ENCODE assay signal across 8 mouse cellular contexts in the genomic region with DNA sequence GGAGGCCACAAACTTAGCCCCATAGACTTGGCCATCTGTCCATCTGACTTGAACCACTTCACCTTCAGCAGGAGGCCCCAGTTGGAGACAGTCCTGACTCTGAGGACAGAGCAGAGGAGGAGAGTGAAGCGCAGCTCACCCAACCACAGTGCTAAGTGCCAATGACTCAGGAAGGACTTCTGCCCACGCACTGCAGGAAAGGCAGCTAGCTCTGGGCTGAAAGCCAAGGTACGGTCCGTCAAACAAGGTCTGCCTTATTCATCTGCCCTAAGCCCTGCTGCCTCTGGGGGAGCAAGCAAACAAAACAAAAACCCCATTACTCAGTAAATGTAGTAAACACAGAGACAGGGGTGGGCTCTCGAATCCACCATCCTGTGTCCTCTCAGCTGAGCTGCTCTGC. TPM values are rescaled to one million over a fixed set of nuclear protein-coding genes. Genes with fewer than 3 reads are reported as not detected.
DNase-seq lines count a peak whose midpoint lies in the region; ATAC-seq and TF ChIP-seq lines count a peak whose summit lies in the region.

No protein-coding gene starts in this region.

- H3K27me3 ChIP-seq in liver, embryonic 16.5 days (ENCODE audit: control insufficient read depth, insufficient read depth, low read depth, low read length), result no peaks in the 10 kb centered on the region
- no peaks in the 10 kb centered on the region for H3K27me3 ChIP-seq in liver, embryonic 12.5 days (replicated peaks)
- H3K27me3 ChIP-seq in forebrain, embryonic 10.5 days (ENCODE audit: poor library complexity, severe bottlenecking), result no peaks in the 10 kb centered on the region

- 77% methylated on average over 5 of the region's 5 CpGs for WGBS in liver, embryonic 16.5 days (ENCODE audit: insufficient replicate concordance)
- 84% methylated on average over 5 of the region's 5 CpGs for WGBS in liver, embryonic 12.5 days (ENCODE audit: insufficient replicate concordance)
- WGBS in forebrain, embryonic 10.5 days, result 93% methylated on average over 5 of the region's 5 CpGs

- ATAC-seq in liver, embryonic 16.5 days (ENCODE audit: low read depth), result peak; percentile 8; the same call in 1 of the 2 replicates
- ATAC-seq in liver, embryonic 12.5 days, result no peak

- H3K9ac ChIP-seq in liver, embryonic 16.5 days (ENCODE audit: low read depth, low read length), result no peak overlapping the region
- no peak overlapping the region for H3K9ac ChIP-seq in liver, embryonic 12.5 days

- H3K4me2 ChIP-seq in liver, embryonic 16.5 days (ENCODE audit: low read depth, low read length), result no peak overlapping the region
- H3K4me2 ChIP-seq in liver, embryonic 12.5 days, result no peak overlapping the region

- no peak overlapping the region for H3K4me3 ChIP-seq in liver, embryonic 16.5 days (ENCODE audit: low read depth, low read length)
- no peak overlapping the region for H3K4me3 ChIP-seq in liver, embryonic 12.5 days
- no peak overlapping the region for H3K4me3 ChIP-seq in gastrocnemius, adult 2 months
- no peak overlapping the region for H3K4me3 ChIP-seq in layer of hippocampus, adult 2 months
- no peak overlapping the region for H3K4me3 ChIP-seq in forebrain, embryonic 10.5 days

- no peak; the same call in 1 of the 2 replicates for TF ChIP-seq CTCF in gastrocnemius, adult 2 months (IDR thresholded peaks at IDR 0.05)
- TF ChIP-seq CTCF in layer of hippocampus, adult 2 months (conservative IDR thresholded peaks at IDR 0.05), result peak; percentile 36

- H3K36me3 ChIP-seq in liver, embryonic 16.5 days (ENCODE audit: control insufficient read depth, insufficient read depth), result peaks cover 41% of the 10 kb centered on the region
- peaks cover 78% of the 10 kb centered on the region for H3K36me3 ChIP-seq in liver, embryonic 12.5 days
- H3K36me3 ChIP-seq in forebrain, embryonic 10.5 days (replicated peaks), result peaks cover 79% of the 10 kb centered on the region

- peak; percentile 37 to 42 for DNase-seq in adrenal gland, postnatal 4 days (ENCODE audit: low spot score in 2 of 2)
- peak; percentile 79 for DNase-seq in gastrocnemius, adult 2 months
- peak; percentile 58 to 59 for DNase-seq in layer of hippocampus, adult 2 months (ENCODE audit: low spot score in 2 of 2)
- DNase-seq in right cerebral cortex, adult 18-20 months, result peak; percentile 81
- DNase-seq in forebrain, embryonic 10.5 days (ENCODE audit: extremely low spot score, low spot score), result no peak
- no peak for DNase-seq in retina, postnatal 1 day

- no peak overlapping the region for H3K27ac ChIP-seq in liver, embryonic 16.5 days (ENCODE audit: low read length)
- no peak overlapping the region for H3K27ac ChIP-seq in liver, embryonic 12.5 days
- H3K27ac ChIP-seq in gastrocnemius, adult 2 months, result peak overlapping the region; percentile 70
- H3K27ac ChIP-seq in layer of hippocampus, adult 2 months, result peak overlapping the region; percentile 80
- no peak overlapping the region for H3K27ac ChIP-seq in forebrain, embryonic 10.5 days

- H3K9me3 ChIP-seq in liver, embryonic 16.5 days (replicated peaks; ENCODE audit: control insufficient read depth, low read length), result no peaks in the 10 kb centered on the region
- no peaks in the 10 kb centered on the region for H3K9me3 ChIP-seq in liver, embryonic 12.5 days (replicated peaks)
- H3K9me3 ChIP-seq in forebrain, embryonic 10.5 days, result no peaks in the 10 kb centered on the region

- peaks cover 8% of the 10 kb centered on the region for H3K4me1 ChIP-seq in liver, embryonic 16.5 days (ENCODE audit: control insufficient read depth, low read depth, low read length)
- H3K4me1 ChIP-seq in liver, embryonic 12.5 days, result peaks cover 14% of the 10 kb centered on the region
- H3K4me1 ChIP-seq in forebrain, embryonic 10.5 days, result peaks cover 14% of the 10 kb centered on the region

- intact Hi-C loops in gastrocnemius, adult 2 months (cut with DNase I), result no loop called here

RNA-seq across cellular contexts. Expression of a gene that starts 4.2 kb away (rescaled TPM):
- polyA plus RNA-seq in liver, embryonic 16.5 days (2015; fragmentation: Nextera tagmentation; extraction: Ambion mirVana), result 2.2 and 2.5 TPM in 2 replicates
- polyA plus RNA-seq in liver, embryonic 12.5 days (2016; fragmentation: Nextera tagmentation; extraction: Ambion mirVana), result 2.0 and 2.9 TPM in 2 replicates
- 10 to 100 TPM; 21.8 to 26.4 TPM for total RNA-seq in adrenal gland, postnatal 4 days (2021)
- 10 to 100 TPM; 73.4 to 75.0 TPM for total RNA-seq in gastrocnemius, adult 2 months (2021)
- total RNA-seq in layer of hippocampus, adult 2 months (2021), result 10 to 100 TPM; 41.9 to 42.1 TPM
- polyA plus RNA-seq in forebrain, embryonic 10.5 days (2016; fragmentation: Nextera tagmentation; extraction: Ambion mirVana), result 5.8 and 5.9 TPM in 2 replicates

RNA-seq across cellular contexts. Expression of a gene that starts 41.0 kb away (rescaled TPM):
- 9.7 and 9.8 TPM in 2 replicates for polyA plus RNA-seq in liver, embryonic 16.5 days (2015; fragmentation: Nextera tagmentation; extraction: Ambion mirVana)
- 11.2 and 12.8 TPM in 2 replicates for polyA plus RNA-seq in liver, embryonic 12.5 days (2016; fragmentation: Nextera tagmentation; extraction: Ambion mirVana)
- 10 to 100 TPM; 61.5 to 66.3 TPM for total RNA-seq in adrenal gland, postnatal 4 days (2021)
- 10 to 100 TPM; 18.0 to 34.4 TPM for total RNA-seq in gastrocnemius, adult 2 months (2021)
- total RNA-seq in layer of hippocampus, adult 2 months (2021), result 10 to 100 TPM; 48.8 to 50.1 TPM
- 30.3 and 32.9 TPM in 2 replicates for polyA plus RNA-seq in forebrain, embryonic 10.5 days (2016; fragmentation: Nextera tagmentation; extraction: Ambion mirVana)

Comparison
In these comparisons a context has a peak if more than half of its experiments do, and no peak if none do; other contexts are left out.
1. H3K27ac ChIP-seq: peak in gastrocnemius, adult 2 months (single experiment) and layer of hippocampus, adult 2 months (single experiment); none in liver, embryonic 16.5 days (single experiment), liver, embryonic 12.5 days (single experiment) and forebrain, embryonic 10.5 days (single experiment).
2. DNase-seq: peak in adrenal gland, postnatal 4 days (2 of 2), gastrocnemius, adult 2 months (single experiment), layer of hippocampus, adult 2 months (2 of 2) and right cerebral cortex, adult 18-20 months (single experiment); none in forebrain, embryonic 10.5 days (single experiment) and retina, postnatal 1 day (single experiment).